Mouse (Mus musculus): ENCODE measurements around the gene Lrpap1. TPM values are rescaled to one million over a fixed set of nuclear protein-coding genes. Genes with fewer than 3 reads are reported as not detected.

The Lrpap1 gene
- total and polyA plus RNA-seq, 3 experiments = 33.1 to 59.0 (median 49.0) TPM

DNA sequence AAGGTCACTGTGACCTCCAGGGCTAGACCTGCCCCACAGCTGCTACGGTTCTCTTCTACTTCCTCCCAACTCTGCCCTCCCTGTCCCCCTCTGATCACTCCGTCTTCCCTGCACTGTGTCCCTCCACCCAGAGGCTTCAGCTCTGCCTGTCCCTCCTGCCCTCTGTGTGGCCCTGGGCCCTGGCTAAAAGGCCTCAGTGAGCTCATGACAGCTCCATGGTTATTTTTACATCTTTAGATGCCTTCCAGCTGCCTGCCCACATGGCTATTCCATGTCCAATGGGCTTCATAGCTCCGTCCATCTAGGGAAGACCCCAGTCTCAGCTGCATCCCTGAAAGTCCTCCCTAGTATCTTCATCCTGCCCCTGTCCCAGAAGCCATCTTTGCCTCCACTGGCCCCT is 45.5 kb downstream of the Lrpap1 start:
- Histone ChIP-seq H3K9ac (ENCODE audit: low read depth, low read length) (0 out of 2 replicates have a peak overlapping the region, but pooled peaks have one; percentile 1), H3K4me1 (ENCODE audit: control insufficient read depth, insufficient read depth, low read length) (peaks cover 13% of the 10 kb centered on the region), H3K36me3 (ENCODE audit: control insufficient read depth, insufficient read depth, low read length) (no peaks in the 10 kb centered on the region), H3K27ac (peak overlapping the region; percentile 80), H3K4me3 (no peak overlapping the region), H3K27me3 (ENCODE audit: control insufficient read depth, insufficient read depth, low read length) (no peaks in the 10 kb centered on the region), H3K79me2 (replicated peaks; ENCODE audit: control insufficient read depth, insufficient read depth, low read length) (no peaks in the 10 kb centered on the region)
- peak; percentile 56; the same call in 1 of the 2 replicates for TF ChIP-seq POLR2A (IDR thresholded peaks at IDR 0.05; ENCODE audit: insufficient read depth, low read depth, low read length)
- no peak for TF ChIP-seq EP300 (IDR thresholded peaks at IDR 0.05; ENCODE audit: insufficient read depth, low read depth, low read length)
- intact Hi-C loops (cut with DNase I) = no loop called here
- DNase-seq = peak in 1 of 2 experiments; percentile 55
- 50% methylated on average over 3 of the region's 3 CpGs for WGBS

GRCm38 (mm10) chr5:35058216-35058615 is 47.4 kb downstream of the Lrpap1 start:
- 26% methylated on average over 1 of the region's 1 CpGs for WGBS
- no peak for TF ChIP-seq CTCF (IDR thresholded peaks at IDR 0.05)
- TF ChIP-seq POLR2A (IDR thresholded peaks at IDR 0.05; ENCODE audit: insufficient read depth, low read depth, low read length) = no peak
- no peak for TF ChIP-seq EP300 (IDR thresholded peaks at IDR 0.05; ENCODE audit: insufficient read depth, low read depth, low read length)
- H3K79me2 ChIP-seq (replicated peaks; ENCODE audit: control insufficient read depth, insufficient read depth, low read length) = no peaks in the 10 kb centered on the region
- H3K27me3 ChIP-seq (ENCODE audit: control insufficient read depth, insufficient read depth, low read length) = no peaks in the 10 kb centered on the region
- H3K27ac ChIP-seq = peak overlapping the region; percentile 28; the same call in 1 of the 2 replicates
- H3K36me3 ChIP-seq (ENCODE audit: control insufficient read depth, insufficient read depth, low read length) = no peaks in the 10 kb centered on the region
- H3K4me1 ChIP-seq (ENCODE audit: control insufficient read depth, insufficient read depth, low read length) = peaks cover 13% of the 10 kb centered on the region
- H3K9ac ChIP-seq (ENCODE audit: low read depth, low read length) = peak overlapping the region; percentile 91; the same call in 1 of the 2 replicates
- no peak overlapping the region for H3K4me3 ChIP-seq
- intact Hi-C loops (cut with DNase I) = no loop called here
- DNase-seq = no peak

DNA sequence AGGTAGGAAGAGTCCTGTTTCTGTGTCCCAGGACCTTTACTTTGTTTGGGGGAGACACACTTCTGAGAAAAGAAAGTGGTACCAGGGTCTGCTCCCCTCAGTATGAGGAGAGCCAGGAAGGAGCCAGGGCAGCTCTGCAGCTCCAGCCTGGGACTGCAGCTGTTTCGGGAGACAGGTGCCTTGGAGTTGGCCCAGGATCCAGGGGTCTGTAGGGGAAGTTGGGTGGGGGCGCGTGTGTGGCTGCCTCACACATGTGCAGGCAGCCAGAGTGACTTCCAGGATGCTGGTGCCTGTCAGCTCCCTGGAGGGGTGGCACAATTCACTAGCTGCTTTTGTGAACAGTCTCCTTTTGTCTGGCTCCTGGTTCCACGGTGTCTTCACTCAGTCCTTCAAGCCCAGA is 48.0 kb downstream of the Lrpap1 start:
- TF ChIP-seq CTCF (IDR thresholded peaks at IDR 0.05) (no peak), POLR2A (IDR thresholded peaks at IDR 0.05; ENCODE audit: insufficient read depth, low read depth, low read length) (no peak)
- Histone ChIP-seq H3K27me3 (ENCODE audit: control insufficient read depth, insufficient read depth, low read length) (no peaks in the 10 kb centered on the region), H3K79me2 (replicated peaks; ENCODE audit: control insufficient read depth, insufficient read depth, low read length) (no peaks in the 10 kb centered on the region), H3K36me3 (ENCODE audit: control insufficient read depth, insufficient read depth, low read length) (no peaks in the 10 kb centered on the region), H3K4me1 (ENCODE audit: control insufficient read depth, insufficient read depth, low read length) (peaks cover 13% of the 10 kb centered on the region), H3K27ac (peak overlapping the region; percentile 76), H3K4me3 (peak overlapping the region; percentile 65), H3K9ac (ENCODE audit: low read depth, low read length) (peak overlapping the region; percentile 91)
- intact Hi-C loops (cut with DNase I) = no loop called here
- no peak for DNase-seq
- 10% methylated on average over 4 of the region's 4 CpGs for WGBS

DNA sequence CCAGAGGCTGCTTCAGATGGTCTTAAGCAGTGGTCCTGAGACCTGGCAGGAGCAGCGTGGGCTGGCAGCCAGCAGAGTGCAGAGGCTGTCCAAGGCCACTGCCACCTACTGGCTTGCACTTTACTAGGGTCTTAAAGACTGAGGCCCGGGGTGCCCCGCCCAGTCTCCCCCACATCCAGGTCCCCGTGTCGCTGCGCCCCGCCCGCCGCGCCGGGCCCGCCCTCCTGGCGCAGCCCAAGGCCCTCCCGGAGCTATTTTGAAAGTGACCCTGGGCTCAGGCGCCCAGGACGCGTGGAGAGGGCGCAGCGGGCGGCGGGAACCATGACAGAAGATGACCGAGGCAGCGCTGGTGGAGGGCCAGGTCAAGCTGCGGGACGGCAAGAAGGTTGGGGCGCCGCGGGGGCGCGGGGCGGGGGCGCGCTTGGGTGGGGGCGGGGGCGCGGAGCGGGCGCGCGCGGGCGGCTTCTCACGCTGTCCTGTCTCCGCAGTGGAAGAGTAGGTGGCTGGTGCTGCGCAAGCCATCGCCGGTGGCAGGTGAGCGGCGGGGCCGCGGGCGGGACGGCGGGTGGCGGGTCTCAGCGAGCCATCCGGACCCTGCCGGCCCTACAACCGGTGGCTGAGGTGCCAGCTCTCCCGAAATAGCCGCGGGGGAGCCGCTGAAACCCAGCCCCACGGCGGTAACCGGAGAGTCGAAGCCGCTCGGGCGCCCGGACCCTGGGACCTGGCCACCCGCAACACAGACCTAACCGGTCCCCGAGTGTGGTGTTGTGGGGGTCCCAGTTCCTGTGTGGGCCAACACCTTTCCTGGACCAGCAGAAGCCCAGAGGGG is 48.7 kb downstream of the Lrpap1 start, which contains the start of gene Dok7:
TSS of gene Dok7 (plus strand) at position 163 of the 829 bp plus-strand sequence.
- Histone ChIP-seq H3K4me3 (peak within 1 kb of the TSS; percentile 65), H3K27ac (peak within 1 kb of the TSS; percentile 76), H3K79me2 (replicated peaks; ENCODE audit: control insufficient read depth, insufficient read depth, low read length) (no peaks in the 10 kb centered on the region), H3K36me3 (ENCODE audit: control insufficient read depth, insufficient read depth, low read length) (no peaks in the 10 kb centered on the region), H3K27me3 (ENCODE audit: control insufficient read depth, insufficient read depth, low read length) (no peaks in the 10 kb centered on the region), H3K4me1 (ENCODE audit: control insufficient read depth, insufficient read depth, low read length) (peaks cover 13% of the 10 kb centered on the region), H3K9ac (ENCODE audit: low read depth, low read length) (peak within 1 kb of the TSS; percentile 91)
- DNase-seq = peak; percentile 75 to 82
- WGBS = under 1% methylated on average over 59 of the region's 74 CpGs
- TF ChIP-seq POLR2A (IDR thresholded peaks at IDR 0.05; ENCODE audit: insufficient read depth, low read depth, low read length) (peak; percentile 60; the same call in 1 of the 2 replicates), CTCF (IDR thresholded peaks at IDR 0.05) (peak; percentile 56), EP300 (IDR thresholded peaks at IDR 0.05; ENCODE audit: insufficient read depth, low read depth, low read length) (no peak)
- intact Hi-C loops (cut with DNase I) = no loop called here

DNA sequence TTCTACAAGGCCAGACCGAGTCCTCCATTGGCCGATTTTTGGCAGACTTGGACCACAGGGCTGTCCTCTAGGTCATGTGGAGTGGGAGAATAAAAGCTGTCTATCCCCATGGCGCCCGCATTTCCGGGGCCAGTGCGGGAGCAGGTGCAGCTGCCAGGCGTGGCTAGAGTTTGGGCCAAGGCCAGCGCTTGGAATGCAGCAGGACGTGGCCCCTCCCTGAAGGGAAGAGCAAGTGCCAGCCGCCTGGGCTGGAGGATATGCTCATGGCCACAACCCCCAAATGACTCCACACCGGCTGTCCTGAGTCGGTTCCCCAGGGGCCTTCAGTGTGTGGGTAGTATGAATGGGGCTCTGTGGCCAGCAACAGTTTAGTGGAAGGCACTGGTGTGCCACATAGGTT is 50.5 kb downstream of the Lrpap1 start:
- intact Hi-C loops (cut with DNase I) = no loop called here
- 28% methylated on average over 12 of the region's 12 CpGs for WGBS
- TF ChIP-seq EP300 (IDR thresholded peaks at IDR 0.05; ENCODE audit: insufficient read depth, low read depth, low read length) (no peak), POLR2A (IDR thresholded peaks at IDR 0.05; ENCODE audit: insufficient read depth, low read depth, low read length) (no peak), CTCF (IDR thresholded peaks at IDR 0.05) (no peak)
- DNase-seq = peak in 1 of 2 experiments; percentile 57
- Histone ChIP-seq H3K9ac (ENCODE audit: low read depth, low read length) (no peak overlapping the region), H3K4me3 (no peak overlapping the region), H3K4me1 (ENCODE audit: control insufficient read depth, insufficient read depth, low read length) (peaks cover 7% of the 10 kb centered on the region; the same call in 1 of the 2 replicates), H3K79me2 (replicated peaks; ENCODE audit: control insufficient read depth, insufficient read depth, low read length) (no peaks in the 10 kb centered on the region), H3K36me3 (ENCODE audit: control insufficient read depth, insufficient read depth, low read length) (no peaks in the 10 kb centered on the region), H3K27me3 (ENCODE audit: control insufficient read depth, insufficient read depth, low read length) (no peaks in the 10 kb centered on the region), H3K27ac (no peak overlapping the region)

DNA sequence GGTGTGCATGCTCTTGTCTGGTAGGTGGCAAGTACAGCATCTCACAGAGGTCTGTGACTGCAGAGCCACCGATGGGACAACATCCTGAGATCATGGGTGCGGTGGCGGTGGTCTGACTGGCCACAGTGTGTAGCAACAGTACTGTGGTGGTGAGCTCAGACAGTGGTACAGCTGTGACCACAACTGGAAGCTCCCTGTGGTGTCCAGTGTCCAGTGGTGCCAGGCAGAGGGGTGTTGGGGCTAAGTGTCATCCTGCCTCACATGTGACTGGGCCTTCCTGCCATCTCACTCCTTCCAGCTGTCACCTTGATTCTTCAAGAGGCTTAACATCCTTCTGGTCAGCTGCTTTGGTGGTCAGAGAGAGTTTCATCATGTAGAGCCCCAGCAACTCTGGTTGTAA is 50.9 kb downstream of the Lrpap1 start:
- TF ChIP-seq POLR2A (IDR thresholded peaks at IDR 0.05; ENCODE audit: insufficient read depth, low read depth, low read length) (no peak), EP300 (IDR thresholded peaks at IDR 0.05; ENCODE audit: insufficient read depth, low read depth, low read length) (no peak), CTCF (IDR thresholded peaks at IDR 0.05) (no peak)
- no peaks in the 10 kb centered on the region for H3K79me2 ChIP-seq (replicated peaks; ENCODE audit: control insufficient read depth, insufficient read depth, low read length)
- peaks cover 6% of the 10 kb centered on the region; the same call in 1 of the 2 replicates for H3K4me1 ChIP-seq (ENCODE audit: control insufficient read depth, insufficient read depth, low read length)
- no peak overlapping the region for H3K9ac ChIP-seq (ENCODE audit: low read depth, low read length)
- no peaks in the 10 kb centered on the region for H3K36me3 ChIP-seq (ENCODE audit: control insufficient read depth, insufficient read depth, low read length)
- H3K27me3 ChIP-seq (ENCODE audit: control insufficient read depth, insufficient read depth, low read length) = no peaks in the 10 kb centered on the region
- no peak overlapping the region for H3K4me3 ChIP-seq
- DNase-seq = no peak
- H3K27ac ChIP-seq = no peak overlapping the region
- WGBS = 80% methylated on average over 3 of the region's 3 CpGs
- intact Hi-C loops (cut with DNase I) = loop anchor here (5.0 kb wide), 2 partner anchors 33 to 293 kb away; no protein-coding TSS in a partner anchor

Data from heart, adult 2 months (tissue).